Mouse (Mus musculus) heart, embryonic 11.5 days (tissue): ENCODE measurements around the gene Lyrm1. TPM values are rescaled to one million over a fixed set of nuclear protein-coding genes. Genes with fewer than 3 reads are reported as not detected.

Experiments used
- ATAC-seq: fragments of 200-750 bp; cut with Nextera tagmentation; replicated peaks from 2 replicates; pipeline ENCODE4 v1.8.0; 2017; ENCODE audit warnings: moderate library complexity; ENCODE audit not compliant: insufficient number of reproducible peaks, low FRiP score, low TSS enrichment
- H3K27ac ChIP-seq: fragments of 300-500 bp; sonication (generic); 2 replicates; pipeline ENCODE4 v1.5.1; 2014; ENCODE audit warnings: mild to moderate bottlenecking, low read depth, low read length
- H3K27me3 ChIP-seq: fragments of 300-500 bp; sonication (generic); 2 replicates; pipeline ENCODE4 v1.6.1; 2014; ENCODE audit warnings: mild to moderate bottlenecking, low read length, mixed read lengths; ENCODE audit not compliant: control insufficient read depth, insufficient read depth
- H3K36me3 ChIP-seq: fragments of 300-500 bp; sonication (generic); 2 replicates; pipeline ENCODE4 v1.6.1; 2014; ENCODE audit warnings: mild to moderate bottlenecking, low read length, moderate library complexity, mixed read lengths; ENCODE audit not compliant: control insufficient read depth, insufficient read depth
- H3K4me1 ChIP-seq: fragments of 300-500 bp; sonication (generic); 2 replicates; pipeline ENCODE4 v1.6.1; 2014; ENCODE audit warnings: low read length; ENCODE audit not compliant: control insufficient read depth, insufficient read depth
- H3K4me2 ChIP-seq: fragments of 300-500 bp; sonication (generic); 2 replicates; pipeline ENCODE4 v1.6.1; 2014; ENCODE audit warnings: mild to moderate bottlenecking, moderate library complexity
- H3K4me3 ChIP-seq: fragments of 300-500 bp; sonication (generic); 2 replicates; pipeline ENCODE4 v1.5.1; 2014; ENCODE audit warnings: low read depth, low read length
- H3K9ac ChIP-seq: fragments of 300-500 bp; sonication (generic); 2 replicates; pipeline ENCODE4 v1.6.1; 2014; ENCODE audit warnings: mild to moderate bottlenecking, low read depth, low read length, moderate library complexity
- H3K9me3 ChIP-seq: fragments of 300-500 bp; sonication (generic); replicated peaks from 2 replicates; pipeline ENCODE4 v1.6.1; 2016; ENCODE audit warnings: low read length; ENCODE audit not compliant: control insufficient read depth
- WGBS: fragments of 180-500 bp; shearing (Covaris S2); extraction: QIAGEN DNeasy Blood & Tissue Kit; methylation state at CpG from one replicate; pipeline ENCODE4 v1.1.7; 2014; ENCODE audit not compliant: insufficient replicate concordance; 5-methylcytosine and 5-hydroxymethylcytosine counted together
- polyA plus RNA-seq: library from polyadenylated mRNA; unstranded; fragments of >200 nt; fragmentation: Nextera tagmentation; extraction: Ambion mirVana; gene quantifications from 2 replicates; pipeline ENCODE4 v1.2.1, GENCODE M21; 2014

Gene Lyrm1
- 9.4 and 11.2 TPM in 2 replicates for polyA plus RNA-seq

DNA sequence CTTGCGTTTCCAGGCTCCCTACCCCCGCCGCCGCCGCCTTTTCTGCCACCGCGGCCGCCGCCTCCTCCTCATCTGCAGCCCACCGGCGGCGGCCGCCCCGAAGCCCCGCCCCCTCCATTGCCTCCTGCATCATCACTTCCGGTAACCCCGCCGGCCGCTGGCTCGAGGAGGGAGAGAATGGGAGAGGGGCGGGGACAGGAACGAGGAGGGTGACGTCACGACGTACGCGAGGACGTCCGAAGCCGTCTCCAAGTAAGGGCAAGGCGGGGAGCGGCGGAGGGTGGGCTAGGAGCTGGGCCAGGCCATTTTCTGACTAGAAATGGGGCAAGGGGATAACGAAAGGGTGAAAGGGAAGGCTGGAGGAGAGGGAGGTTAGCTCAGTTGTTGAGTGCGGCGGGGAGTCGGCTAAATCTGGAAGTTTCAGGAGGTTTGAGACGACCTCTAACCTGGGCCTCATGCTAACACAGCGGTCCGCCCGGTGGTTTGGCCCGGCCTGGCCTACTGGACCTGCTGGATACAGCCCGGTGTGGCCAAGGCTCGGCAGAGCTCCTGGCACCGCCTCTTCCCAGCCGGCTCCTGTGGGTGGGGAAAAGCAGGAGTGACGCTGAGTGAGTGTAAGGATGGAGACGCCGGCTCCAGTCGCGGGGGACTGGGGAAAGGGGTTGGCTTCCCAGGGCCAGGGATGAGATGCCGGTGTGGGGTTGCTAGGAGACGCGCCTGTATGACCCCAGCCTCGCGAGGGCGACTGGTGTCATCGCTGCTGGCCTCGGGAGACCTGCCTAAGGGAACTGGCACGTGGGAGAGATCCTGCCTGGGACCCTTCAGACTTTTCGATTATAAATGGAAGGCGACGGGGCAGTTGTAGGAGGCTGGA, at the start of gene Lyrm1, which contains the start of gene Dcun1d3:
Gene Lyrm1 (plus strand): TSS at position 223 of the 874 bp plus-strand sequence.
Gene Dcun1d3 (minus strand): TSS at position 660 of the 874 bp plus-strand sequence.
- peak within 1 kb of the TSS; percentile 97 for H3K27ac ChIP-seq
- ATAC-seq, result peak; percentile 98
- peaks cover 14% of the 10 kb centered on the region; the same call in 1 of the 2 replicates for H3K4me1 ChIP-seq
- H3K4me2 ChIP-seq, result peak within 1 kb of the TSS; percentile 79
- H3K9ac ChIP-seq, result peak within 1 kb of the TSS; percentile 80
- peak within 1 kb of the TSS; percentile 73 for H3K4me3 ChIP-seq
- H3K27me3 ChIP-seq, result no peaks in the 10 kb centered on the region
- H3K36me3 ChIP-seq, result no peaks in the 10 kb centered on the region
- WGBS, result under 1% methylated on average over 63 of the region's 63 CpGs
- H3K9me3 ChIP-seq, result no peaks in the 10 kb centered on the region

DNA sequence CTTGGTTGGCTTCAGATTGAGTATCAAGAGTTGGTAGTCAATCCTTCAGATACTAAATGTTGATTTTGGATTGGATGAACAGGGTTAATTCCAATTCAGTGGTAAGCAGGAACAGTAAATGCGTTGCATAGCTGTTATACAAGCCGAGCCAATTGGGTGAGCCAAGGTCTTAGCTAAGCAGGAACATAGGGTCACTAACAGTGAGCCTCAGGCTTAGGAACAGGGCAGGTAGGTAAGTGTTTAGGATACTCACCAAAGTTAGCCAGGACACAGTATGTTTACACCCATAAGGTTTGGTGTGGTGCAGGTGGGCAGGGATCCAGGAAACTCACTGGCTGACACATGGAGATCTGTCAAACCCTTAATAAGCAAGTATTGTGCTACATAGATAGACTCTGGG, 48.3 kb upstream of the Lyrm1 start:
- Histone ChIP-seq H3K9ac (no peak overlapping the region), H3K9me3 (no peaks in the 10 kb centered on the region), H3K36me3 (no peaks in the 10 kb centered on the region), H3K4me2 (no peak overlapping the region), H3K27me3 (no peaks in the 10 kb centered on the region), H3K27ac (no peak overlapping the region), H3K4me1 (no peaks in the 10 kb centered on the region), H3K4me3 (no peak overlapping the region)
- ATAC-seq, result no peak
- 88% methylated on average over 2 of the region's 2 CpGs for WGBS

DNA sequence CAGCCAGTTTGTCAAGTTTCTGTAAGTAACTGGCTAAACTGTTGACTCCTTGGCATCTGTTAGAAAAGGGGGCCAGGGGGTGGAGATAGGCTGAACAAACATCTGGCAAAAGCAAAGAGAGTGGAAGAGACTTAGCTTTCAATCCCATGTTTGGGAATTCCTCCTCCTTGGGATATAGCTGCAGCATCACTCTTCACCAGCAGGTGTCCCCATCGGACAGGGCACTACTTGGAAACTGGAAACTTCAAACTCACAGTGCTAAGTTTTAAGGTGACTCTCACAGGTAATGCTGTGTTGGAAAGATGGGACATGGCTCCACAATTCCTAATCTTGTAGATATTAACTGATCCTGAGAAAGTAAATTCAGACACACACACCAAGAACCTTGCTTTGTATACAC, 46.6 kb upstream of the Lyrm1 start:
- Histone ChIP-seq H3K4me1 (no peaks in the 10 kb centered on the region), H3K27ac (no peak overlapping the region), H3K9ac (no peak overlapping the region), H3K4me2 (no peak overlapping the region), H3K4me3 (no peak overlapping the region), H3K9me3 (no peaks in the 10 kb centered on the region), H3K27me3 (no peaks in the 10 kb centered on the region), H3K36me3 (0 out of 2 replicates have a peak, but pooled peaks cover 3% of the 10 kb centered on the region)
- 0% methylated on average over 1 of the region's 1 CpGs for WGBS
- ATAC-seq, result no peak

- H3K4me2 ChIP-seq, result no peak overlapping the region
- no peak overlapping the region for H3K4me3 ChIP-seq
- no peak overlapping the region for H3K27ac ChIP-seq
- H3K27me3 ChIP-seq, result no peaks in the 10 kb centered on the region
- no peak overlapping the region for H3K9ac ChIP-seq
- 84% methylated on average over 5 of the region's 5 CpGs for WGBS
- peaks cover 6% of the 10 kb centered on the region; the same call in 1 of the 2 replicates for H3K36me3 ChIP-seq
- no peaks in the 10 kb centered on the region for H3K4me1 ChIP-seq
- ATAC-seq, result no peak
- H3K9me3 ChIP-seq, result no peaks in the 10 kb centered on the region
These were observed 44.9 kb upstream of the Lyrm1 start for GRCm38 (mm10) chr7:119850737-119851136.

GRCm38 (mm10) chr7:119852494-119852893, 43.2 kb upstream of the Lyrm1 start:
- Histone ChIP-seq H3K4me2 (no peak overlapping the region), H3K9ac (no peak overlapping the region), H3K9me3 (no peaks in the 10 kb centered on the region), H3K27me3 (no peaks in the 10 kb centered on the region), H3K4me3 (no peak overlapping the region), H3K4me1 (no peaks in the 10 kb centered on the region), H3K36me3 (peaks cover 8% of the 10 kb centered on the region), H3K27ac (no peak overlapping the region)
- no peak for ATAC-seq

DNA sequence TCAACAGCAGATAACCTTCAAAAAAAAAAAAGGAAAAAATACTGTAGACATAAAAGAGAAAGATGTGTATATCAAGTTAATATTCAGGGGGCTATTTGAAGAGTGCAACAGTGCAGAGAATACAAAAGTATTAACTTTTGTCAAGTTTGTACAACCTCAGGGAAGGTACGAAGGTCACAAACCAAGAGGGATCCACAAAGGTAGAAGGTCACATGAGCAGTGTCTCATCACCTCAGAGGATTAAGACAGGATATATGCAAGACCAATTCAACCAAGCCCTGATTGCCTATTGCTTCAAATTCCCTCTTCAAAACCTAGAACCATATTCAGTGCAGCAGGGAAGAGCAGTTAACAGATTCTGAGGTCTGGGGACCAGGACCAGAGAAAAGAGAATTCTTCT, 42.5 kb upstream of the Lyrm1 start:
- WGBS, result 88% methylated on average over 1 of the region's 1 CpGs
- ATAC-seq, result no peak
- peaks cover 8% of the 10 kb centered on the region for H3K36me3 ChIP-seq

DNA sequence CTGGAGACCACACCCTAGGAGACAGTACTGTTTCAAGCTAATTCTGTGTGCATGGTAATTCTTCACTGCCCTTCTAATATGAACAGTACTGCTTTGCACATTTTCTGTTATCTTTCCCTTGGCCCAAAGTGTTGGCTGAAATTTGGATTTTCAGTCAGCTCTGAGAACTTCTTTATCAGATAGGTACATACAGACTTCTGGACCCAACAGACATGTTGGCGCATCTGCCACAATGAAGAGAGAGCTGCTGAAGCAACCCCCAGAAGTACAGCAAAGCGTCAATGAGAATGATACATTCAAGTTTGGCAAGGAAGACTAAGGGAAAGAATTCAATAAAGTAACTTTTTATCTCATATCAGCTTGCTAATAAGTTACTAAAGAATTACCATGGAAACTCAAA, 41.3 kb upstream of the Lyrm1 start:
- no peak for ATAC-seq
- Histone ChIP-seq H3K9ac (no peak overlapping the region), H3K27ac (no peak overlapping the region), H3K4me1 (no peaks in the 10 kb centered on the region), H3K9me3 (no peaks in the 10 kb centered on the region), H3K27me3 (no peaks in the 10 kb centered on the region), H3K4me3 (no peak overlapping the region), H3K36me3 (peaks cover 8% of the 10 kb centered on the region), H3K4me2 (no peak overlapping the region)
- WGBS, result 95% methylated on average over 2 of the region's 2 CpGs

More for the DNA sequence above, 42.5 kb upstream of the Lyrm1 start:
- Histone ChIP-seq H3K9ac (no peak overlapping the region), H3K4me1 (no peaks in the 10 kb centered on the region), H3K27me3 (no peaks in the 10 kb centered on the region), H3K9me3 (no peaks in the 10 kb centered on the region), H3K4me2 (no peak overlapping the region), H3K27ac (no peak overlapping the region), H3K4me3 (no peak overlapping the region)

DNA sequence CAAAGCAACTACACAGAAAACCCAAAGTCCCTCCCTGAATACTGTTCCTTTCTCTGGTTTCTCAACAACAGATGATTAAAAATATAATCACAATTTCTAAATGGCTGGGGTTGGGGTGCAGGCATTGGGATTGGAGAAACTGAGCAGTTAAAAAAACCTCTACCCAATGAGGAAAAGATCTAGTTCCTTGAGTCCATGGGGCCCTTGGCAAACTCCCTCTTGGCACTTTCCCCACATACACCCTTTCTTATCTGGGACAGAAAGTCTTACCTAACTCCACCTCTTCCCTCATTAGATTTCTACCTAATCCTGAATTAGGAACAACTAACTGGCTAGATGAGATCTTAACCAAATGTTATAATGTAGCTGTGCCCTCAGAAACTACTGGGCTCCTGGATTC, 40.6 kb upstream of the Lyrm1 start:
- Histone ChIP-seq H3K4me1 (no peaks in the 10 kb centered on the region), H3K27ac (no peak overlapping the region), H3K4me2 (no peak overlapping the region), H3K36me3 (peaks cover 8% of the 10 kb centered on the region), H3K9ac (no peak overlapping the region), H3K4me3 (no peak overlapping the region), H3K9me3 (no peaks in the 10 kb centered on the region), H3K27me3 (no peaks in the 10 kb centered on the region)
- ATAC-seq, result no peak

GRCm38 (mm10) chr7:119859476-119859875, 36.2 kb upstream of the Lyrm1 start:
- ATAC-seq, result no peak
- no peak overlapping the region for H3K4me2 ChIP-seq
- H3K4me3 ChIP-seq, result no peak overlapping the region
- no peak overlapping the region for H3K27ac ChIP-seq
- H3K36me3 ChIP-seq, result peaks cover 2% of the 10 kb centered on the region
- WGBS, result 81% methylated on average over 6 of the region's 6 CpGs
- H3K4me1 ChIP-seq, result peaks cover 24% of the 10 kb centered on the region
- H3K9me3 ChIP-seq, result no peaks in the 10 kb centered on the region
- no peak overlapping the region for H3K9ac ChIP-seq
- H3K27me3 ChIP-seq, result no peaks in the 10 kb centered on the region
